Mouse (Mus musculus) lung, adult 18-20 months (tissue): ENCODE measurements around the gene Thada.

ENCODE experiments used
- DNase-seq, 2 experiments: peaks; one replicate each; pipeline ENCODE4 v3.0.0; 2022; ENCODE audit warnings: mixed read lengths in 2 of 2

Thada gene

DNA sequence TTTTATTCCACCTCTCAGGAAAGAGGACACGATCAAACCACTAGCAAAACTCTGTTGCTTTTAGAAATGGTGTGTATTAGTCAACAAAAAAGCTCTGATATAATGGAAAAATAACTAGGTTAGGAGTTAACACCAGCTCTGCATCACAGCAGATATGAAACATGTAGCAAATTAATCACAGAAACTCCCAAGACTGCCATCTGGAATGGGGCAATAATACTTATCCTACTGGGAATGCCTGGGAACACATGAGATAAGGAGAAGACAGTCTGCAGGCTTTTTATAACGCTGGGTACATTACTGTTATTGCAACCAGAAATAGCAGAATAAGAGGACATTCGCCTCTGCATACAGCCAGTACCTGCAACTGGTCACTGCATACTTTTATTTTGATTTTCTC is 96.2 kb downstream of the Thada start:
- DNase-seq = no peak

DNA sequence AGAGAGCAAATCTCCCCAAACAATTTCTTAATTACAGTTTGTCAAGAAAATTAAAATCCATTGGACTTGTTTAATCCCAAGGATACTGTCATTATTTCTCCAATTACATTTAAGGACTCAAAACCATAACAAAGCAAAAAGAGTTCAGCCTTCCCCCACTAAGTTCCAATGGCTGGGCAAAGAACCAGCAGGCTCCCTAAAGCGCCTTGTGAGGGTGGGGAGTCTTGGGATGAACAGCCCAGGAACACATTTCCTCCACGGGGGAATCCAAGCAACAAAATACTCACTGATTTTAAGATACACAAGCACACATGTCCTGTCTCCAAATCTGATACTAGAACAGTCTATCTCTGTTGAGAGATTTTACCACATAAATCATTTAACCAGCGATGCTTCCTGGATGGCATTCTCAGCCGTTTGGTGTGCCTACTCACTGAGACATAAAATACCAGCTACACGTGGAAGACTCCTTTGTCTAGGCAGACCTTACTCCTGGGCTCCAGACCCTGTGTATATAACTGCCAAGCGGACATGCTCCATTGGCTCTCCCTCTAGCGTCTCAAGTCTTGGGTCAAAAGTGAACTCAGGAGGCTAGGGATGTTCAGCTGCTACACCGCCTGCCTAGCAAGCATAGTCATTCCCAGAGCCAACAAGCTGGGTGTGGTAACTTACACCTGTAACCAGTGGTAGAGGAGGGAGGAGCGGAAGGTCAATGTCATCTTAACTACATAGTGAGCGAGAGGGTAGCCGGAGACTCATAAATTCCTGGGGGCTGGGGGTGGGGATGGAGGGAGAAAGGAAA is 97.6 kb downstream of the Thada start:
- no peak for DNase-seq

DNA sequence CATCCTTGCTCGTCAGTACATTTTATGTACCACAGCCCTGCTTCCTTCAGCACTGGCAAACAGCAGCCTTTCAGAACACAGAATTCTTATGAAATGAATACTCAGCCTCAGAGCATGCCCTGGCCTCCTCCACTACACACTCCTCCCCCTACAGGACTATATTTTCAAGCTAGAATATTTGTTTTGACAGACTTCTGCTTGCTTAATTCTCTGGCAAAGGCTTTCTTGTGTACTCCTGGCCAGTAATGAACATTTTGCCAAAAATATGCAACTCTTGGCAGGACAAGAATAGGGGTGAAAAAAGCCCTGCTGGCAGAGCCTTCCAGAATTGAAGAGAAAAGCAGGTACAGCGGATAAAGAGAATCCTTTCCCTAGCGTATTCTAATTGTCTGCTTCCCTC is 98.3 kb downstream of the Thada start:
- peak; percentile 25 to 53 for DNase-seq

GRCm38 (mm10) chr17:84365791-84366301 is 100.2 kb downstream of the Thada start:
- peak; percentile 67 to 73 for DNase-seq

GRCm38 (mm10) chr17:84365006-84365716 is 100.8 kb downstream of the Thada start:
- no peak for DNase-seq

GRCm38 (mm10) chr17:84363444-84363843 is 102.6 kb downstream of the Thada start:
- DNase-seq = peak; percentile 24 to 33

GRCm38 (mm10) chr17:84362581-84363286 is 103.3 kb downstream of the Thada start:
- no peak for DNase-seq

- DNase-seq = no peak
These were observed 105.0 kb downstream of the Thada start for GRCm38 (mm10) chr17:84361006-84361405.

DNA sequence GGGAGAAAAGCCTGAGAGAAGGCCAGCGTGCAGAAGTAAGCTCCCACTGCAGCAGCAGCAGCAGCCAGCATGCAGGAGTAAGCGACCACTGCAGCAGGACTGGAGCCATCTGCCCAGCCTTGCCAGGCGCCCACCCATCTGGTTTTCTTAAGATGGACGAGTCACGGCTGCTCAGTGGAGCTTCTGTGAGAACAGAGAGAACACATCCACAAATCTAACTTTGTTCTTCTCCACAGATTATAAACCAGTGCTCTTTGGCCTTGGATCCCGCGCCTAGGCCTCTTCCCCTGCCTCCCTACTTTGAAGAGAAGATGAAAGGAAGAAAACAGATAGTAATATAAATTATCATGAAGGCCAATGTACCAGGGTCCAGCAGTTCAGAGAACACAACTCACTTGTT is 106.2 kb downstream of the Thada start:
- no peak for DNase-seq

DNA sequence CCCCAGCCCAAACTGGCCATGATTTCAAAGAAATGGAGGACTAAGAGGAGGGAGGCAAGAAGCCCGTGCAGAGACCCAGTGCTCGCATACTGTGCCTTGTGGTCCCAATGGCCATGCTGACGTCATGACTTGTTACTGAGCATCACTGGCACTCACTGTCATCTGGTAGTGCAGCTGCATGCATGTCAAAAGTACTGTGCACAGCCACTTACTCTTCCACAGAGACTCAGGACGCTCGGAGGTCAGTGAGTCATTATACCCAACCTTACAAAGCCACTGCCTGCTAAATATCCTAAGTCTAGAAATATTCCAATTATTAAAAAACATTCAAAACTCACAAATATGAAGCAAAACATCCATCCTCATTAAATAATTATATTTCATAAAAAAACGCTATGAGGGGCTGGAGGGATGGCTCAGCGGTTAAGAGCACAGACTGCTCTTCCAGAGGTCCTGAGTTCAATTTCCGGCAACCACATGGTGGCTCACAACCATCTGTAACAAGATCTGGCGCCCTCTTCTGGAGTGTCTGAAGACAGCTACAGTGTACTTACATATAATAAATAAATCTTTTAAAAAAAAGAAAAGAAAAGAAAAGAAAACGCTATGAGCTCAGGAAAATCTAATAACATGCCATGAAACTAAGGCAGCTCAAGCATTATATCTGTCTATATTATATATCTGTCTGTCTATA is 106.9 kb downstream of the Thada start:
- DNase-seq = no peak

DNA sequence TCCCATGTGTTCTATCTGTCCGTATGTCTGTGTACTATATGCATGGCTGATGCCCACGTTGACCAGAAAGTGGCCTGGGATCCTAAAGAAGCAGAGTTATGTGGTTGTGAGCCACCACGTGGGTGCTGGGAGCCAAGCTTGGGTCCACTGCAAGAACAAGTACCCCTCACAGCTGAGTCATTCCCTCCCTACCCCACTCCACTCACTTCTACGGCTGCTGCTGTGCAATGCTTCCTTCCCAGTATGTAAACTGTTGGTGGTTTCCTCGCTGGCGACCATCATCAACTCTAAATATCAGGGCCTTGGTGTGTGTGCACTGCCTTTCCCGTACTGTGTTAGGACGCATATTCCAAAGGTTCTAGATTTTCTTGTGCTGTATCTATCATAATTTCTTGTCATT is 108.2 kb downstream of the Thada start:
- DNase-seq = no peak

DNA sequence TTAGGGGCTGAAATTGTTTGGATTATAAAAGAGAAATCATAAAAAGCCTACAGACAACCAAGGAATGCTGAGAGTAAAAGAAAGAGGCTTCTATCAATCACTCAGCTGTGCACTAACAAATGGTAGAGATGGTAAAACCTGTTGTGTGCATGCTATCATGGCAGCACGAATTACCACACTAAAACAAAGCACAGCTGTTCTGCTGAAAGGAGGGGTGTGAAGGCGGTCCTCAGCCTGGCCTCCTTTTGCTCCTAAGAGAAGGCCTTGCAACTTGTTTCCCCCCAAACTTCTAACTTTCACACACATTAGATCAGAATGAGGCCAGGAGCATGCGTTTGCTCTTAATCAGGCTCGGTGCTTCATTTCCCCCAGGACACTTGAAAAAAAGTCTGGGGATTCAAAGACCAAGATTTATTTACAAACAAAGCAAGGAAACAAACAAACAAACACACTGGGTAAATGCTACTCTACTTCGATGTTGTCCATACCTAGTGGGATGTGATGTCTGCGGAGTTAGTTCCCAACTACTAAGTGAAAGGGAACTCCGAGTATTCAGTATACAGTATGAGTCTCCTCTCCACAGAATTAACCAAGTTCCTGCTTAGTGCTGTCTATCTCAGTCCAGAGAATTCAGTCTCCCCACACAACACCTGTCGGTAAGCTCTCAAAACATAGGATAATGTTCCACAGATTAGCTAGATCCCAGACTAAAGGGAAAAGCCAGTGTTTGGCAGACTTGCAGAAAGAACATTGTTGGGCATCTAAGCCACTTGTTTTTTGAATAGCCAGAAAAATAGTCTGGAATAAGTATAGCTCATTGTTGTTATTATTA is 109.7 kb downstream of the Thada start:
- no peak for DNase-seq

GRCm38 (mm10) chr17:84355006-84355405 is 111.0 kb downstream of the Thada start:
- DNase-seq = no peak

GRCm38 (mm10) chr17:84353902-84354311 is 112.1 kb downstream of the Thada start:
- DNase-seq = no peak

GRCm38 (mm10) chr17:84353224-84353901 is 112.6 kb downstream of the Thada start:
- DNase-seq = no peak

DNA sequence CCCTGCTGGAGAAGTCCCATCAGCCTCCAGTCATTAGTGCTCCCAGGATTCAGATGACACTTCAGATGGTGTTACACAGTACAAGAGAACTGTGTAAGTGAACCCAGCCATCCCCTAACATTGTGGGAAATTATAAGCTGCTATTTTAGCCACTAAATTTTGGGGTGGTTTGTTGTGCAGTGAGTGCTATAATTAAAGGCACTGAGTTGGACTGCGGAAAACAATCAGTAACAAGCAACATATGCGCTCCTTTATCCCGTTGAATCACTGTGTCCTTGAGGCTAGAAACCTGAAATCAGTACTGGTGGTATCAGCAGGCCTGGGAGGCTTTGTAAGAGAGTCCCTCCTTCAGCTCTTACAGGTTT is 113.2 kb downstream of the Thada start:
- no peak for DNase-seq

DNA sequence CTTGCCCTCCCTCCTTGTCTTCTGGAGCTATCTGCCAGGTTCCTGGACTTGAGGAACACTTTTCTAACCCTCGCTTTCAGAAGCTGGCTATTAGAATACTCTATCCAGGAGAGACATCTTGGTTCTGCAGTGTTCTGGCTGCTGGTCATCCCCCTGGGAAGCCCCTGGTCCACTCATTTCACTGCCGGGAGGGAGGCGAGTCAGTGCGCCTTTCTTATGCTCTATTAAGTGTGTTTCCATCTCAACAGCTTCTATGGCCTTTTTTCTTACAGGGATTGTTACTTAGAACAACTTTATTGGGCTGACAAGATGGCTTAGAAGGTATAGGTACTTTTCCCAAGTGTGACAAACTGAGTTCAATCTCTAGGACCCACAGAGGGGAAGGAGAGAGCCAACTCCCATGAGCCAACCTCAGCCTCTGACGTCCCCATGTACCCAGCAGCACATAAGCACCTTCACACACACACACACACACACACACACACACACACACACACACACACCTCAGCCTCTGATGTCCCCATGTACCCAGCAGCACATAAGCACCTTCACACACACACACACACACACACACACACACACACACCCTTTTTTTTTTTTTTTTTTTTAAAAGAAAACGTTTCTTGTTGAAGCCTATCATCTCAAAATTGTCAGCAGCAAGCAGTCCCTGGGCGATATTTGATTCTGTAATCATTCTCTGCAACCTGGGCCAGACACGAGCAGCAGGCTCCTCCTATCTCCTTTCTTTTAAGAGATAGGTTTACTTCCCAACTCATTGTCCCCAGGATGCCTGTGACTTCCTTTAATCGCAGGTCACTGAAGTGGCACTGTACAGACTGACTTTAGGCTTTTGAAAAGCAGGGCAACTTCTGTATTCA is 113.9 kb downstream of the Thada start:
- DNase-seq = no peak

GRCm38 (mm10) chr17:84351276-84351675 is 114.7 kb downstream of the Thada start:
- DNase-seq = no peak

DNA sequence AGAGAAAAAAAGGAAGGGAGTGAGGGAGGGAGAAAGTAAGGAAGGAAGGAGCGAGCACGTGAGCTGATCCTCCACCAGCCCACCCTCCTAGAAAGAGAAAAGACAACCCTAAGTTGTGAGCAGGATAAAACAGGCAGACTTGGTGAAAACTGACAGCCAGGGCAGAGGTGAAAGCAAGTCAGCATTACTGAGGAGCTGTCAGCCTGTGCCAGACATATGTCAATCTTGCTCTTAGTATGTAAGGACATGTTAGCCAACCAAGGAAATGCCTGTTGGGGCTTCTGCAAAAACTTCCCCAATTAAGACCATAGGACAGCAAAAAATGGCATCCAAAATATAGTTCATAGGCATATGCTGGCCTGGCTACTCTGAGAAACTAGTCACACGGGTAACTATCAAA is 117.1 kb downstream of the Thada start:
- no peak for DNase-seq

GRCm38 (mm10) chr17:84342299-84342817 is 123.6 kb downstream of the Thada start:
- no peak for DNase-seq
